Mouse (Mus musculus) C2C12 (cell line): ENCODE data around the gene Hook1.

Source experiments
- CTCF ChIP-seq: IDR thresholded peaks from one replicate; pipeline ENCODE4 v1.5.1; 2011; ENCODE audit not compliant: control insufficient read depth, insufficient read depth, insufficient read length
- MAX ChIP-seq: IDR thresholded peaks from one replicate; pipeline ENCODE4 v1.6.1; 2011; ENCODE audit warnings: mild to moderate bottlenecking, control low read depth
- USF1 ChIP-seq: IDR thresholded peaks from one replicate; pipeline ENCODE4 v1.6.1; 2011; ENCODE audit warnings: low read depth, mild to moderate bottlenecking, control low read depth, moderate library complexity

- TF ChIP-seq MAX (no peak), CTCF (no peak), USF1 (no peak)
These were observed 37.1 kb upstream of the Hook1 start for GRCm38 (mm10) chr4:95929936-95930335.
